Mouse (Mus musculus): ENCODE data around the gene Gm28372. TPM values are rescaled to one million over a fixed set of nuclear protein-coding genes. Genes with fewer than 3 reads are reported as not detected.
A peak's percentile ranks its signal among the peaks of the same experiment; 100 is the strongest.

Gm28372 gene
- total and polyA plus RNA-seq, 3 experiments, result not detected

- Histone ChIP-seq H3K4me3 (no peak overlapping the region), H3K9ac (ENCODE audit: low read depth, low read length) (no peak overlapping the region), H3K79me2 (replicated peaks; ENCODE audit: control insufficient read depth, insufficient read depth, low read length) (no peaks in the 10 kb centered on the region), H3K4me1 (ENCODE audit: control insufficient read depth, insufficient read depth, low read length) (no peaks in the 10 kb centered on the region), H3K36me3 (ENCODE audit: control insufficient read depth, insufficient read depth, low read length) (no peaks in the 10 kb centered on the region), H3K27ac (no peak overlapping the region), H3K27me3 (ENCODE audit: control insufficient read depth, insufficient read depth, low read length) (no peaks in the 10 kb centered on the region)
- TF ChIP-seq POLR2A (IDR thresholded peaks at IDR 0.05; ENCODE audit: insufficient read depth, low read depth, low read length), result no peak
- no peak for TF ChIP-seq EP300 (IDR thresholded peaks at IDR 0.05; ENCODE audit: insufficient read depth, low read depth, low read length)
- TF ChIP-seq CTCF (IDR thresholded peaks at IDR 0.05), result no peak
- no peak for DNase-seq
- 70% methylated on average over 3 of the region's 3 CpGs for WGBS
- intact Hi-C loops (cut with DNase I), result loop anchor here (10.0 kb wide), 1 partner anchor 78 kb away; no protein-coding TSS in a partner anchor
Measured at GRCm38 (mm10) chr2:130392836-130393235, 12.2 kb upstream of the Gm28372 start.

GRCm38 (mm10) chr2:130395696-130396095 lies 9.3 kb upstream of the Gm28372 start:
- no peak overlapping the region for H3K4me3 ChIP-seq
- whole genome bisulfite sequencing, result 95% methylated on average over 11 of the region's 11 CpGs
- intact Hi-C loops (cut with DNase I), result loop anchor here (10.0 kb wide), 1 partner anchor 81 kb away; no protein-coding TSS in a partner anchor
- no peaks in the 10 kb centered on the region for H3K27me3 ChIP-seq (ENCODE audit: control insufficient read depth, insufficient read depth, low read length)
- H3K27ac ChIP-seq, result no peak overlapping the region
- H3K4me1 ChIP-seq (ENCODE audit: control insufficient read depth, insufficient read depth, low read length), result no peaks in the 10 kb centered on the region
- no peaks in the 10 kb centered on the region for H3K36me3 ChIP-seq (ENCODE audit: control insufficient read depth, insufficient read depth, low read length)
- H3K9ac ChIP-seq (ENCODE audit: low read depth, low read length), result no peak overlapping the region
- TF ChIP-seq POLR2A (IDR thresholded peaks at IDR 0.05; ENCODE audit: insufficient read depth, low read depth, low read length) (no peak), EP300 (IDR thresholded peaks at IDR 0.05; ENCODE audit: insufficient read depth, low read depth, low read length) (no peak), CTCF (IDR thresholded peaks at IDR 0.05) (no peak)
- no peaks in the 10 kb centered on the region for H3K79me2 ChIP-seq (replicated peaks; ENCODE audit: control insufficient read depth, insufficient read depth, low read length)
- DNase-seq, result no peak

GRCm38 (mm10) chr2:130397186-130397985 lies 7.7 kb upstream of the Gm28372 start, which contains the start of gene Cpxm1:
Gene Cpxm1 (minus strand): TSS chr2:130397574.
- Histone ChIP-seq H3K79me2 (replicated peaks; ENCODE audit: control insufficient read depth, insufficient read depth, low read length) (no peaks in the 10 kb centered on the region), H3K27ac (no peak within 1 kb of the TSS; the same call in 1 of the 2 replicates), H3K9ac (ENCODE audit: low read depth, low read length) (peak within 1 kb of the TSS; percentile 22), H3K4me1 (ENCODE audit: control insufficient read depth, insufficient read depth, low read length) (no peaks in the 10 kb centered on the region), H3K27me3 (ENCODE audit: control insufficient read depth, insufficient read depth, low read length) (no peaks in the 10 kb centered on the region), H3K36me3 (ENCODE audit: control insufficient read depth, insufficient read depth, low read length) (no peaks in the 10 kb centered on the region), H3K4me3 (peak within 1 kb of the TSS; percentile 40)
- intact Hi-C loops (cut with DNase I), result loop anchor here (10.0 kb wide), 1 partner anchor 83 kb away; no protein-coding TSS in a partner anchor
- TF ChIP-seq POLR2A (IDR thresholded peaks at IDR 0.05; ENCODE audit: insufficient read depth, low read depth, low read length) (no peak), EP300 (IDR thresholded peaks at IDR 0.05; ENCODE audit: insufficient read depth, low read depth, low read length) (no peak), CTCF (IDR thresholded peaks at IDR 0.05) (no peak)
- peak; percentile 32 to 48 for DNase-seq
- 3% methylated on average over 45 of the region's 53 CpGs for WGBS

GRCm38 (mm10) chr2:130398091-130398490 lies 6.9 kb upstream of the Gm28372 start:
- peak; percentile 50 to 60 for DNase-seq
- Histone ChIP-seq H3K9ac (ENCODE audit: low read depth, low read length) (no peak overlapping the region; the same call in 1 of the 2 replicates), H3K27me3 (ENCODE audit: control insufficient read depth, insufficient read depth, low read length) (no peaks in the 10 kb centered on the region), H3K79me2 (replicated peaks; ENCODE audit: control insufficient read depth, insufficient read depth, low read length) (no peaks in the 10 kb centered on the region), H3K27ac (no peak overlapping the region), H3K4me1 (ENCODE audit: control insufficient read depth, insufficient read depth, low read length) (no peaks in the 10 kb centered on the region), H3K4me3 (peak overlapping the region; percentile 40), H3K36me3 (ENCODE audit: control insufficient read depth, insufficient read depth, low read length) (no peaks in the 10 kb centered on the region)
- intact Hi-C loops (cut with DNase I), result loop anchor here (10.0 kb wide), 1 partner anchor 83 kb away; no protein-coding TSS in a partner anchor
- WGBS, result 15% methylated on average over 13 of the region's 14 CpGs
- no peak for TF ChIP-seq CTCF (IDR thresholded peaks at IDR 0.05)
- no peak for TF ChIP-seq POLR2A (IDR thresholded peaks at IDR 0.05; ENCODE audit: insufficient read depth, low read depth, low read length)
- TF ChIP-seq EP300 (IDR thresholded peaks at IDR 0.05; ENCODE audit: insufficient read depth, low read depth, low read length), result no peak

GRCm38 (mm10) chr2:130400046-130400445 lies 5.0 kb upstream of the Gm28372 start:
- H3K27ac ChIP-seq, result no peak overlapping the region
- H3K9ac ChIP-seq (ENCODE audit: low read depth, low read length), result no peak overlapping the region
- intact Hi-C loops (cut with DNase I), result no loop called here
- no peak for DNase-seq
- 96% methylated on average over 1 of the region's 1 CpGs for WGBS
- H3K27me3 ChIP-seq (ENCODE audit: control insufficient read depth, insufficient read depth, low read length), result no peaks in the 10 kb centered on the region
- no peaks in the 10 kb centered on the region for H3K4me1 ChIP-seq (ENCODE audit: control insufficient read depth, insufficient read depth, low read length)
- no peaks in the 10 kb centered on the region for H3K36me3 ChIP-seq (ENCODE audit: control insufficient read depth, insufficient read depth, low read length)
- H3K4me3 ChIP-seq, result no peak overlapping the region
- H3K79me2 ChIP-seq (replicated peaks; ENCODE audit: control insufficient read depth, insufficient read depth, low read length), result no peaks in the 10 kb centered on the region
- TF ChIP-seq EP300 (IDR thresholded peaks at IDR 0.05; ENCODE audit: insufficient read depth, low read depth, low read length), result no peak
- TF ChIP-seq POLR2A (IDR thresholded peaks at IDR 0.05; ENCODE audit: insufficient read depth, low read depth, low read length), result no peak

- no peak overlapping the region for H3K27ac ChIP-seq
- H3K4me3 ChIP-seq, result no peak overlapping the region
- H3K79me2 ChIP-seq (replicated peaks; ENCODE audit: control insufficient read depth, insufficient read depth, low read length), result no peaks in the 10 kb centered on the region
- no peak for DNase-seq
- no peak overlapping the region for H3K9ac ChIP-seq (ENCODE audit: low read depth, low read length)
- H3K36me3 ChIP-seq (ENCODE audit: control insufficient read depth, insufficient read depth, low read length), result no peaks in the 10 kb centered on the region
- no peaks in the 10 kb centered on the region for H3K27me3 ChIP-seq (ENCODE audit: control insufficient read depth, insufficient read depth, low read length)
- 68% methylated on average over 4 of the region's 4 CpGs for WGBS
- H3K4me1 ChIP-seq (ENCODE audit: control insufficient read depth, insufficient read depth, low read length), result no peaks in the 10 kb centered on the region
- intact Hi-C loops (cut with DNase I), result no loop called here
- TF ChIP-seq POLR2A (IDR thresholded peaks at IDR 0.05; ENCODE audit: insufficient read depth, low read depth, low read length), result no peak
- TF ChIP-seq CTCF (IDR thresholded peaks at IDR 0.05), result no peak
- no peak for TF ChIP-seq EP300 (IDR thresholded peaks at IDR 0.05; ENCODE audit: insufficient read depth, low read depth, low read length)
Measured at GRCm38 (mm10) chr2:130401891-130402290, 3.1 kb upstream of the Gm28372 start.

Data from heart, adult 2 months (tissue).